Mouse (Mus musculus) hindbrain, embryonic 14.5 days (tissue): Measurements from ENCODE around the gene Ethe1. TPM values are rescaled to one million over a fixed set of nuclear protein-coding genes. Genes with fewer than 3 reads are reported as not detected.

Experiments
- ATAC-seq: fragments of 200-750 bp; cut with Nextera tagmentation; 2 replicates; pipeline ENCODE4 v1.8.0; 2017; ENCODE audit warnings: moderate number of reproducible peaks, mild to moderate bottlenecking, moderate TSS enrichment, moderate library complexity; ENCODE audit not compliant: low FRiP score
- DNase-seq: peaks from one replicate; pipeline ENCODE4 v3.0.0-alpha.2; 2015; ENCODE audit warnings: low spot score
- H3K27ac ChIP-seq: fragments of 300-500 bp; sonication (generic); 2 replicates; pipeline ENCODE4 v1.5.1; 2014; ENCODE audit warnings: mild to moderate bottlenecking, moderate library complexity
- H3K27me3 ChIP-seq: fragments of 300-500 bp; sonication (generic); 2 replicates; pipeline ENCODE4 v1.6.1; 2014; ENCODE audit warnings: mild to moderate bottlenecking, low read length, mixed read lengths; ENCODE audit not compliant: control insufficient read depth, insufficient read depth
- H3K36me3 ChIP-seq: fragments of 300-500 bp; sonication (generic); replicated peaks from 2 replicates; pipeline ENCODE4 v1.6.1; 2014; ENCODE audit not compliant: control insufficient read depth, insufficient read depth
- H3K4me1 ChIP-seq: fragments of 300-500 bp; sonication (generic); replicated peaks from 2 replicates; pipeline ENCODE4 v1.6.1; 2014; ENCODE audit warnings: antibody characterized with exemption, low read length, mixed read lengths; ENCODE audit not compliant: control insufficient read depth, insufficient read depth
- H3K4me2 ChIP-seq: fragments of 300-500 bp; sonication (generic); replicated peaks from 2 replicates; pipeline ENCODE4 v1.6.1; 2014; ENCODE audit warnings: mild to moderate bottlenecking, moderate library complexity
- H3K4me3 ChIP-seq: fragments of 300-500 bp; sonication (generic); replicated peaks from 2 replicates; pipeline ENCODE4 v1.5.1; 2014; ENCODE audit warnings: mild to moderate bottlenecking, low read length
- H3K9ac ChIP-seq: fragments of 300-500 bp; sonication (generic); 2 replicates; pipeline ENCODE4 v1.6.1; 2014
- H3K9me3 ChIP-seq: fragments of 300-500 bp; sonication (generic); 2 replicates; pipeline ENCODE4 v1.6.1; 2016; ENCODE audit warnings: low read length; ENCODE audit not compliant: control insufficient read depth
- WGBS: fragments of 180-500 bp; shearing (Covaris S2); extraction: QIAGEN DNeasy Blood & Tissue Kit; methylation state at CpG from one replicate; pipeline ENCODE4 v1.1.7; 2014; 5-methylcytosine and 5-hydroxymethylcytosine counted together
- polyA plus RNA-seq: library from polyadenylated mRNA; unstranded; fragments of >200 nt; fragmentation: Nextera tagmentation; extraction: Ambion mirVana; gene quantifications from 2 replicates; pipeline ENCODE4 v1.2.1, GENCODE M21; 2014

Ethe1 gene
- 25.8 and 26.4 TPM in 2 replicates for polyA plus RNA-seq

GRCm38 (mm10) chr7:24587330-24588105 lies at the start of gene Ethe1, which contains the start of gene Zfp575:
Gene Ethe1, plus strand, starts transcription at chr7:24587543.
Gene Zfp575, minus strand, starts transcription at chr7:24587641.
- Histone ChIP-seq H3K27ac (peak within 1 kb of the TSS; percentile 60), H3K9me3 (no peaks in the 10 kb centered on the region), H3K4me3 (peak within 1 kb of the TSS; percentile 58), H3K36me3 (no peaks in the 10 kb centered on the region), H3K9ac (peak within 1 kb of the TSS; percentile 83), H3K27me3 (peaks cover 15% of the 10 kb centered on the region), H3K4me2 (peak within 1 kb of the TSS; percentile 67), H3K4me1 (0 out of 2 replicates have a peak, but pooled peaks cover 2% of the 10 kb centered on the region)
- peak; percentile 83 for ATAC-seq
- 5% methylated on average over 30 of the region's 30 CpGs for WGBS
- DNase-seq, result peak; percentile 87

GRCm38 (mm10) chr7:24537591-24537990 lies 49.8 kb upstream of the Ethe1 start:
- no peak overlapping the region for H3K27ac ChIP-seq
- no peak overlapping the region for H3K4me3 ChIP-seq
- no peaks in the 10 kb centered on the region for H3K9me3 ChIP-seq
- ATAC-seq, result no peak
- no peaks in the 10 kb centered on the region; the same call in 1 of the 2 replicates for H3K27me3 ChIP-seq
- 78% methylated on average over 5 of the region's 5 CpGs for WGBS
- peaks cover 39% of the 10 kb centered on the region for H3K36me3 ChIP-seq
- H3K4me2 ChIP-seq, result no peak overlapping the region
- DNase-seq, result no peak
- peaks cover 13% of the 10 kb centered on the region for H3K4me1 ChIP-seq
- no peak overlapping the region for H3K9ac ChIP-seq

DNA sequence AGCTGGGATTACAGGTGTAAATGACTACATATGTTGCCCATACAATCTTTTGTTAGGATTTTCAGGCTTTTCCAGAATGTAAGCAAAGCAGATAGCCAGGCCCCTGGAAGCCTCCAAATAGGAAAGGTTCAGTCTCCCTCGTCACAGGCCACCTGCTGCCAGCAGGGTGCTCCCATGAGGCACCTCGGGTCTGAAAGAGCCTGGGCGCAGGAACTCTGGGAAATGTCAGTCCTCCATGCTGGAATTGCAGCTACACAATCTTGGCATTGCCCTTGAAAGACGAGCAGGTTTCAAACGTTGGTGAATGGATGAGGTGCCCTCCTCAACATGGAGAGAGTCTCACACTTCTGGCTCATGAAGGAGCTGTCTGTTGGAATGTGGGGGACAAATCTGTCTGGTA lies 49.2 kb upstream of the Ethe1 start:
- H3K4me1 ChIP-seq, result peaks cover 11% of the 10 kb centered on the region; the same call in 1 of the 2 replicates
- H3K9me3 ChIP-seq, result no peaks in the 10 kb centered on the region
- DNase-seq, result no peak
- peaks cover 35% of the 10 kb centered on the region for H3K36me3 ChIP-seq
- no peak for ATAC-seq
- H3K4me2 ChIP-seq, result no peak overlapping the region
- H3K4me3 ChIP-seq, result no peak overlapping the region
- no peak overlapping the region for H3K27ac ChIP-seq
- WGBS, result 44% methylated on average over 5 of the region's 5 CpGs
- H3K27me3 ChIP-seq, result no peaks in the 10 kb centered on the region; the same call in 1 of the 2 replicates
- no peak overlapping the region for H3K9ac ChIP-seq

DNA sequence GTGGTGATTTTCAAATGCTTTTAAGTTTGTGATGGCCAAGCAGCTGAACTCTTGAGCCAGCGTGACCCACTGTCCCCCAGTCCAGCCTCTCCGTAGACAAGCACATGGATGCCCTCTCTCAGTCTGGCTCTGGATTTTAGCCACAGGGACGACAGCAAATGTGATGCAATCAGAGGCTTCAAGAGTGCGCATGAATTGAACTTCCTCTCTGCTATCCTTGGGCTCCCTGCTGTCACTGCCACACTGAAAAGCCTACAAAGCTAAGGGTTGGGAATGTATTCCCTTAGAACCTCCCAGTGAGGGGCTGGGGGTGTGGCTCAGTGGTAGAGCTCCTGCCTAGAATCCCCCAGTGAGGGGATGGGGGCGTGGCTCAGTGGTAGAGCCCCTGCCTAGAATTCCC lies 48.6 kb upstream of the Ethe1 start:
- WGBS, result 75% methylated on average over 5 of the region's 5 CpGs
- H3K27ac ChIP-seq, result no peak overlapping the region
- peaks cover 30% of the 10 kb centered on the region for H3K36me3 ChIP-seq
- H3K4me3 ChIP-seq, result no peak overlapping the region
- ATAC-seq (no peak), DNase-seq (no peak)
- no peak overlapping the region for H3K4me2 ChIP-seq
- no peaks in the 10 kb centered on the region for H3K9me3 ChIP-seq
- no peaks in the 10 kb centered on the region for H3K27me3 ChIP-seq
- H3K9ac ChIP-seq, result no peak overlapping the region
- H3K4me1 ChIP-seq, result peaks cover 6% of the 10 kb centered on the region; the same call in 1 of the 2 replicates

GRCm38 (mm10) chr7:24539686-24540085 lies 47.7 kb upstream of the Ethe1 start:
- ATAC-seq (no peak), DNase-seq (no peak)
- H3K27me3 ChIP-seq, result no peaks in the 10 kb centered on the region
- no peak overlapping the region for H3K4me3 ChIP-seq
- no peak overlapping the region for H3K4me2 ChIP-seq
- H3K9ac ChIP-seq, result no peak overlapping the region
- no peaks in the 10 kb centered on the region for H3K9me3 ChIP-seq
- no peaks in the 10 kb centered on the region for H3K4me1 ChIP-seq
- 98% methylated on average over 4 of the region's 4 CpGs for WGBS
- no peak overlapping the region for H3K27ac ChIP-seq
- H3K36me3 ChIP-seq, result peaks cover 20% of the 10 kb centered on the region

DNA sequence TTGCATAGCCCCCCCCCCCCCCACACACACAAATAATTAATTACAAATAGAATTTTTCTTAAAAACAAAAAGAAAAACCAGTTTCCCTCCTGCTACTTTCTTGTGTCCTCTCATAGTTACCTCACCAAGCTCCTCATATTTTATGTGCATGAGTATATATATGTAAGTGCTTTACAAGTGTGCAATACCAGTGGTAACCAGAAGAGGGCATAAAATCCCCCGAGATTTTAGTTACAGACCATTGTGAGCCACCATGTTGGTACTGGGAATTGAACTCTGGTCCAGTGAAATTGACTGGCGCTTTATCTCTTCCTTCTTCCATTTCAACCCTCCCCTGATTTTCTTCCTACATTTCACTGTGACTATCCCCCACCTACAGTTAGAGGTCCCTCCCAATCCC lies 42.8 kb upstream of the Ethe1 start:
- peaks cover 10% of the 10 kb centered on the region; the same call in 1 of the 2 replicates for H3K36me3 ChIP-seq
- H3K27ac ChIP-seq, result no peak overlapping the region
- no peak overlapping the region for H3K9ac ChIP-seq
- no peak for DNase-seq
- ATAC-seq, result no peak
- peaks cover 5% of the 10 kb centered on the region for H3K4me1 ChIP-seq
- WGBS, result 91% methylated on average over 2 of the region's 2 CpGs
- H3K4me3 ChIP-seq, result no peak overlapping the region
- no peaks in the 10 kb centered on the region for H3K27me3 ChIP-seq
- H3K4me2 ChIP-seq, result no peak overlapping the region
- H3K9me3 ChIP-seq, result no peaks in the 10 kb centered on the region

- no peaks in the 10 kb centered on the region for H3K9me3 ChIP-seq
- H3K27me3 ChIP-seq, result no peaks in the 10 kb centered on the region
- peaks cover 5% of the 10 kb centered on the region for H3K4me1 ChIP-seq
- peak within 1 kb of the TSS; percentile 47; the same call in 1 of the 2 replicates for H3K27ac ChIP-seq
- WGBS, result 36% methylated on average over 13 of the region's 13 CpGs
- ATAC-seq (no peak), DNase-seq (no peak)
- H3K4me2 ChIP-seq, result peak within 1 kb of the TSS; percentile 58
- H3K4me3 ChIP-seq, result peak within 1 kb of the TSS; percentile 49
- peaks cover 15% of the 10 kb centered on the region; the same call in 1 of the 2 replicates for H3K36me3 ChIP-seq
- peak within 1 kb of the TSS; percentile 60 for H3K9ac ChIP-seq
Measured at GRCm38 (mm10) chr7:24546068-24546614, 41.2 kb upstream of the Ethe1 start, which contains the start of the genes Pinlyp and Xrcc1. Gene Pinlyp, minus strand, starts transcription at chr7:24546118. Gene Xrcc1, plus strand, starts transcription at chr7:24546289.

DNA sequence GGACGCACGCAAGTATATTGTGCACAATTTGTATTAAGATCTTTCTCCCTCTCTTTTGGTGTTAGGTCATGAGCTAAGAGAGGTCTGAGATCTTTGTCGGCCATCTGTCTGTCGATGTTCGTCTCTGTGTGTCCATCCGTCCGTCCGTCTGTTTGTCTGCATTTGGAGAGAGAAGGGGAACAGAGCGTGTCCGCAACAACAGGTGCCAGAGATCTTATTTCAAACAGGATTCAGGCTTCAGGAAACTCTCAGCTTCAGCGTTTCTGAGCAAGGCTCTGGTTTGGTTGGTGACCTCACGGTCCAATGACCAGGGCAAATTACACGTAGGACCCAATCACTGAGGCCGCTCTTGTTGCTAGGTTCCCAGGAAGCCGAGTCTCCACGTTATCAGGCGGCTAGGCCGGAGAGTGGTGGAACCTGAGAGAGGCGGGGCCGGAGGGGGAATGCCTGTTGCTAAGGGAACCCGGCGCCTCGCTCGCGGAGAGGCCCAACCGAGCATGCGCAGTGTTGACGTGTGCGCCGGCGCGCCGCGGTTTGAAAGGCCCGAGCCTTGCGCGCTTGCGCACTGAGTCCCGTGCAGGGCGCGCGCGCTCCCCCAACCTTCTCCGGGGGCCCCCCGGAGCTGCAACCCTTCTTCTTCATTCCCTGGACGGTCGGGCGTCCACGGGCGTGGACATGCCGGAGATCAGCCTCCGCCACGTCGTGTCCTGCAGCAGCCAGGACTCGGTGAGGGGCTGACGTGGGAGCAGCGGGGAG lies 40.5 kb upstream of the Ethe1 start:
- H3K36me3 ChIP-seq, result peaks cover 22% of the 10 kb centered on the region; the same call in 1 of the 2 replicates
- H3K9ac ChIP-seq, result peak overlapping the region; percentile 60
- peak; percentile 99 for DNase-seq
- peak overlapping the region; percentile 49 for H3K4me3 ChIP-seq
- ATAC-seq, result peak; percentile 98
- H3K27me3 ChIP-seq, result no peaks in the 10 kb centered on the region
- H3K27ac ChIP-seq, result peak overlapping the region; percentile 47; the same call in 1 of the 2 replicates
- H3K4me2 ChIP-seq, result peak overlapping the region; percentile 58
- H3K9me3 ChIP-seq, result no peaks in the 10 kb centered on the region
- peaks cover 5% of the 10 kb centered on the region for H3K4me1 ChIP-seq
- WGBS, result under 1% methylated on average over 57 of the region's 57 CpGs
